Mouse (Mus musculus): Measurements from ENCODE around the gene Gsdmc4. TPM values are rescaled to one million over a fixed set of nuclear protein-coding genes. Genes with fewer than 3 reads are reported as not detected.
"Not testable (repeated sequence)": the region's sequence is repeated elsewhere in the genome, so short reads cannot be mapped to it uniquely, and the experiment has no call there.

Gene Gsdmc4
- total RNA-seq, 1 experiment from 2014 or later: not detected

GRCm38 (mm10) chr15:63861965-63862364, 50.1 kb downstream of the Gsdmc4 start:
- ATAC-seq (replicated peaks; ENCODE audit: insufficient number of reproducible peaks, low FRiP score, low TSS enrichment, poor library complexity, severe bottlenecking): not testable (repeated sequence)

Other genes starting within 250 kb of the Gsdmc4 start
- not detected in 3 replicates for gene Gsdmc2, start 67.1 kb downstream of the Gsdmc4 start, total RNA-seq (2017)
- gene Gsdmc3, start 33.7 kb downstream of the Gsdmc4 start, total RNA-seq (2017): not detected in 3 replicates
- 420 to 436 TPM (median 435 TPM) in 3 replicates for gene Fam49b, start 148.2 kb upstream of the Gsdmc4 start, total RNA-seq (2017)

Data from monocyte, adult 5-6 weeks (primary cell).